Mouse (Mus musculus) brain, embryonic 18.5 days (tissue): Measurements from ENCODE around the gene Hist1h2be.
"Not testable (repeated sequence)": the region's sequence is repeated elsewhere in the genome, so short reads cannot be mapped to it uniquely, and the experiment has no call there.

Experiments
- DNase-seq: peaks from one replicate; pipeline ENCODE4 v3.0.0-alpha.2; 2012; ENCODE audit warnings: low read depth, low spot score

Hist1h2be gene

GRCm38 (mm10) chr13:23573034-23573897 lies 47.7 kb downstream of the Hist1h2be start:
- DNase-seq: not testable (repeated sequence)

GRCm38 (mm10) chr13:23572218-23573033 lies 48.5 kb downstream of the Hist1h2be start:
- DNase-seq: no peak

GRCm38 (mm10) chr13:23571504-23572217 lies 49.3 kb downstream of the Hist1h2be start:
- DNase-seq: not testable (repeated sequence)

GRCm38 (mm10) chr13:23571022-23571503 lies 49.9 kb downstream of the Hist1h2be start, which contains the start of the genes Hist1h2ae and Hist1h2bg:
TSS of gene Hist1h2ae (minus strand) at chr13:23571220.
TSS of gene Hist1h2bg (plus strand) at chr13:23571396.
- peak; percentile 96 for DNase-seq

- not testable (repeated sequence) for DNase-seq
Observed at GRCm38 (mm10) chr13:23570261-23571021, 50.5 kb downstream of the Hist1h2be start.

- no peak for DNase-seq
Observed at GRCm38 (mm10) chr13:23564482-23564881, 56.4 kb downstream of the Hist1h2be start.

- DNase-seq: peak; percentile 69
Observed at GRCm38 (mm10) chr13:23562699-23563462, 58.0 kb downstream of the Hist1h2be start.

- DNase-seq: peak; percentile 98
Observed at GRCm38 (mm10) chr13:23561883-23562659, 58.9 kb downstream of the Hist1h2be start, which contains the start of gene Hist1h3e. TSS of gene Hist1h3e (minus strand) at chr13:23562369.

GRCm38 (mm10) chr13:23561531-23561882 lies 59.4 kb downstream of the Hist1h2be start:
- not testable (repeated sequence) for DNase-seq

- DNase-seq: not testable (repeated sequence)
Observed at GRCm38 (mm10) chr13:23560699-23561098, 60.2 kb downstream of the Hist1h2be start.

- DNase-seq: no peak
Observed at GRCm38 (mm10) chr13:23556906-23557305, 64.0 kb downstream of the Hist1h2be start.

- DNase-seq: peak; percentile 86
Observed at GRCm38 (mm10) chr13:23555839-23556416, 65.0 kb downstream of the Hist1h2be start.

- DNase-seq: no peak
Observed at GRCm38 (mm10) chr13:23554925-23555838, 65.7 kb downstream of the Hist1h2be start.

- no peak for DNase-seq
Observed at GRCm38 (mm10) chr13:23554393-23554792, 66.5 kb downstream of the Hist1h2be start.

GRCm38 (mm10) chr13:23552962-23553361 lies 68.0 kb downstream of the Hist1h2be start, which contains the start of gene Hist1h1d:
TSS of gene Hist1h1d (plus strand) at chr13:23553262.
- DNase-seq: no peak

- DNase-seq: no peak
Observed at GRCm38 (mm10) chr13:23551931-23552914, 68.7 kb downstream of the Hist1h2be start.
